Mouse (Mus musculus): ENCODE results near the gene Metap1d. TPM values are rescaled to one million over a fixed set of nuclear protein-coding genes. Genes with fewer than 3 reads are reported as not detected.

Metap1d gene
- total and polyA plus RNA-seq, 2 experiments from 2014 or later = 14.4 to 25.1 TPM

- Histone ChIP-seq H3K36me3 (ENCODE audit: insufficient read depth, low read length) (no peaks in the 10 kb centered on the region), H3K27me3 (ENCODE audit: insufficient read depth, low read length) (no peaks in the 10 kb centered on the region), H3K27ac (ENCODE audit: low read depth, low read length) (no peak overlapping the region), H3K4me1 (ENCODE audit: insufficient read depth, low read length) (no peaks in the 10 kb centered on the region), H3K4me2 (ENCODE audit: low read depth, low read length, poor library complexity, severe bottlenecking) (no peak overlapping the region), H3K4me3 (ENCODE audit: low read depth, low read length) (no peak overlapping the region), H3K9me3 (ENCODE audit: low read length) (no peaks in the 10 kb centered on the region), H3K9ac (replicated peaks; ENCODE audit: low read length, poor library complexity, severe bottlenecking) (no peak overlapping the region)
- 58% methylated on average over 13 of the region's 13 CpGs for WGBS
- DNase-seq (ENCODE audit: low spot score) (no peak), ATAC-seq (ENCODE audit: low FRiP score) (no peak)
- TF ChIP-seq CTCF (IDR thresholded peaks at IDR 0.05) = no peak
Measured at GRCm38 (mm10) chr2:71458624-71459023, 5.5 kb downstream of the Metap1d start.

GRCm38 (mm10) chr2:71459659-71460058 lies 6.6 kb downstream of the Metap1d start:
- whole genome bisulfite sequencing = 96% methylated on average over 1 of the region's 1 CpGs

GRCm38 (mm10) chr2:71461139-71461538 lies 8.1 kb downstream of the Metap1d start:
- TF ChIP-seq CTCF (IDR thresholded peaks at IDR 0.05) = no peak
- Histone ChIP-seq H3K9ac (replicated peaks; ENCODE audit: low read length, poor library complexity, severe bottlenecking) (no peak overlapping the region), H3K9me3 (ENCODE audit: low read length) (no peaks in the 10 kb centered on the region), H3K4me1 (ENCODE audit: insufficient read depth, low read length) (no peaks in the 10 kb centered on the region), H3K27ac (ENCODE audit: low read depth, low read length) (no peak overlapping the region), H3K4me3 (ENCODE audit: low read depth, low read length) (no peak overlapping the region), H3K4me2 (ENCODE audit: low read depth, low read length, poor library complexity, severe bottlenecking) (no peak overlapping the region), H3K27me3 (ENCODE audit: insufficient read depth, low read length) (no peaks in the 10 kb centered on the region), H3K36me3 (ENCODE audit: insufficient read depth, low read length) (no peaks in the 10 kb centered on the region)
- WGBS = 72% methylated on average over 5 of the region's 6 CpGs
- no peak for ATAC-seq (ENCODE audit: low FRiP score)
- DNase-seq (ENCODE audit: low spot score) = no peak

More at GRCm38 (mm10) chr2:71459659-71460058, 6.6 kb downstream of the Metap1d start:
- TF ChIP-seq CTCF (IDR thresholded peaks at IDR 0.05) = no peak
- Histone ChIP-seq H3K4me1 (ENCODE audit: insufficient read depth, low read length) (no peaks in the 10 kb centered on the region), H3K4me3 (ENCODE audit: low read depth, low read length) (no peak overlapping the region), H3K27ac (ENCODE audit: low read depth, low read length) (no peak overlapping the region), H3K27me3 (ENCODE audit: insufficient read depth, low read length) (no peaks in the 10 kb centered on the region), H3K9me3 (ENCODE audit: low read length) (no peaks in the 10 kb centered on the region), H3K36me3 (ENCODE audit: insufficient read depth, low read length) (no peaks in the 10 kb centered on the region), H3K9ac (replicated peaks; ENCODE audit: low read length, poor library complexity, severe bottlenecking) (no peak overlapping the region), H3K4me2 (ENCODE audit: low read depth, low read length, poor library complexity, severe bottlenecking) (no peak overlapping the region)
- DNase-seq (ENCODE audit: low spot score) (no peak), ATAC-seq (ENCODE audit: low FRiP score) (no peak)

GRCm38 (mm10) chr2:71461589-71461988 lies 8.5 kb downstream of the Metap1d start:
- 52% methylated on average over 7 of the region's 7 CpGs for WGBS
- ATAC-seq (ENCODE audit: low FRiP score) = no peak

DNA sequence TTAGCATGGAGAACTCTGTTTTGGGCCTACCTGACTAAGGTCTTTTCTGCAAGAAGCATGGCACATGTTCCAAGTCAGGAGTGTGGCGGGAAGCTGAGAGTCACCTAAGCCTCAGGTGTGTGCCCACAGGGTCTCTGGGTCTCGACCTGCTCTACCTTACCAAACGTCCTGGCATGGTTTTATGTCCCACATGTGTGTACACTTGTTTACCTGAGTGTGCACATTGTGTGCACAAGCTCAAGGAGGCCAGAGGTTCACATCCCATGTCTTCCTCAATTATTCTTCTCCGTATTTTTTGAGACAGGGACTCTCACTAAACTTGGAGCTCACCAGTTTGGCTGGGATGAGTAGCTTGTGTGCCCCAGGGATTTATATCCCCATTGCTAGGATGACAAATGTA lies 9.0 kb downstream of the Metap1d start:
- H3K27ac ChIP-seq (ENCODE audit: low read depth, low read length) = no peak overlapping the region
- H3K4me1 ChIP-seq (ENCODE audit: insufficient read depth, low read length) = no peaks in the 10 kb centered on the region
- WGBS = 93% methylated on average over 4 of the region's 4 CpGs
- no peak for TF ChIP-seq CTCF (IDR thresholded peaks at IDR 0.05)
- no peaks in the 10 kb centered on the region for H3K36me3 ChIP-seq (ENCODE audit: insufficient read depth, low read length)
- H3K27me3 ChIP-seq (ENCODE audit: insufficient read depth, low read length) = no peaks in the 10 kb centered on the region
- DNase-seq (ENCODE audit: low spot score) = no peak
- H3K4me3 ChIP-seq (ENCODE audit: low read depth, low read length) = no peak overlapping the region
- H3K4me2 ChIP-seq (ENCODE audit: low read depth, low read length, poor library complexity, severe bottlenecking) = no peak overlapping the region
- ATAC-seq (ENCODE audit: low FRiP score) = no peak
- H3K9ac ChIP-seq (replicated peaks; ENCODE audit: low read length, poor library complexity, severe bottlenecking) = no peak overlapping the region
- H3K9me3 ChIP-seq (ENCODE audit: low read length) = no peaks in the 10 kb centered on the region

More at GRCm38 (mm10) chr2:71461589-71461988, 8.5 kb downstream of the Metap1d start:
- no peak overlapping the region for H3K4me3 ChIP-seq (ENCODE audit: low read depth, low read length)
- H3K27me3 ChIP-seq (ENCODE audit: insufficient read depth, low read length) = no peaks in the 10 kb centered on the region
- no peak overlapping the region for H3K4me2 ChIP-seq (ENCODE audit: low read depth, low read length, poor library complexity, severe bottlenecking)
- H3K36me3 ChIP-seq (ENCODE audit: insufficient read depth, low read length) = no peaks in the 10 kb centered on the region
- DNase-seq (ENCODE audit: low spot score) = no peak
- no peaks in the 10 kb centered on the region for H3K4me1 ChIP-seq (ENCODE audit: insufficient read depth, low read length)
- H3K9ac ChIP-seq (replicated peaks; ENCODE audit: low read length, poor library complexity, severe bottlenecking) = no peak overlapping the region
- no peak for TF ChIP-seq CTCF (IDR thresholded peaks at IDR 0.05)
- H3K9me3 ChIP-seq (ENCODE audit: low read length) = no peaks in the 10 kb centered on the region
- H3K27ac ChIP-seq (ENCODE audit: low read depth, low read length) = no peak overlapping the region

DNA sequence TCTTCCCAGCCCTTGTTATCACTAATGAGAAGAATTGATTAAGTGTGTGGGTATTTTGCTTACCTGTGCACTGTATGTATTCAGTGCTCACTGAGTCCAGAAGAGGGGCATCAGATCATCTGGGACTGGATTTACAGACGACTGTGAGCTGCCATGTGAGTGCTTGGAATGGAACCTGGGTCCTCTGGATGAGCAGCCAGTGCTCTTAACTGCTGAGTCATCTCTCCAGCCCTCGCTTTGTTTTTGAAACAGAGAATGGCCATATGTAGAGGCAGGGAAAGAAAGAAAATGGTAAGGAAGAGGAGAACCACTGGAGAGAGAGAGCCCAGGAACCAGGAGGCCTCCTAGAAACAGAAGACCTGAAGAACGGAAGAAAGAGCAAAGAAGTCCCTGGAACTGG lies 9.5 kb downstream of the Metap1d start:
- H3K4me1 ChIP-seq (ENCODE audit: insufficient read depth, low read length) = no peaks in the 10 kb centered on the region
- no peak overlapping the region for H3K4me2 ChIP-seq (ENCODE audit: low read depth, low read length, poor library complexity, severe bottlenecking)
- H3K27me3 ChIP-seq (ENCODE audit: insufficient read depth, low read length) = no peaks in the 10 kb centered on the region
- no peak for DNase-seq (ENCODE audit: low spot score)
- ATAC-seq (ENCODE audit: low FRiP score) = no peak
- H3K4me3 ChIP-seq (ENCODE audit: low read depth, low read length) = no peak overlapping the region
- no peak overlapping the region for H3K27ac ChIP-seq (ENCODE audit: low read depth, low read length)
- no peaks in the 10 kb centered on the region for H3K36me3 ChIP-seq (ENCODE audit: insufficient read depth, low read length)
- no peak for TF ChIP-seq CTCF (IDR thresholded peaks at IDR 0.05)
- no peaks in the 10 kb centered on the region for H3K9me3 ChIP-seq (ENCODE audit: low read length)
- 71% methylated on average over 3 of the region's 3 CpGs for WGBS
- H3K9ac ChIP-seq (replicated peaks; ENCODE audit: low read length, poor library complexity, severe bottlenecking) = no peak overlapping the region

Measured in midbrain, postnatal 0 days (tissue).